Comparison of ENCODE assay signal across 23 mouse cellular contexts in the genomic region with DNA sequence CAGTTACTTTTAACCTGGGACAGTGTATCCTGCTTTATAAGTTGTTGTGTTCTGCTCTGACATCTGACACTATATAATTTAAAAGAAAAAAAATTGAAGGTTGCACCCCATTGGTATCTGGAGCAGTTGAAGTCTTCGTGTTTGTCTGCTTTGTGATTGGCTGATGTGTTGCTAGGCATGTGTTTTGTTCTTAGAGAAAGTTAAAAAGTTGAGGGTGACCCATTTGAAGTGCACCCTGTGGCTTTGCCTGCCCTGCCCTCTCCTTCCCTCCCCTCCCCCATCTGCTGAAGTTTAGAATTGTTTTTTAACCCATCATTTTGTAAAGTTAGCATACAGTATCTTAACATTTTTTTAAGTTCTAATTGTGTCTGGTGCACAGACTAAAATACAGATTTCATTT.
DNase-seq lines count a peak whose midpoint lies in the region; ATAC-seq and TF ChIP-seq lines count a peak whose summit lies in the region.
"Had no signal": no experiment of that assay in that cellular context is flagged by ENCODE, and none has a peak within 500 bp of the region (broad histone marks: within the 10 kb centered on the region; RNA-seq: fewer than 3 reads in every experiment).

No protein-coding gene starts in this region.

- H3K27ac ChIP-seq in gastrocnemius, adult 2 months, result peak overlapping the region; percentile 12; the same call in 1 of the 2 replicates
- no peak overlapping the region for H3K27ac ChIP-seq in kidney, embryonic 16.5 days (ENCODE audit: low read length)
- H3K27ac ChIP-seq in intestine, postnatal 0 days (ENCODE audit: low read depth, low read length), result no peak overlapping the region
- H3K27ac ChIP-seq: heart, embryonic 15.5 days; hindbrain, embryonic 14.5 days; intestine, embryonic 15.5 days; liver, embryonic 13.5 days; midbrain, embryonic 10.5 days; neural tube, embryonic 15.5 days had no signal

- no peak for ATAC-seq in kidney, embryonic 16.5 days (ENCODE audit: low FRiP score, low TSS enrichment)
- no peak for ATAC-seq in intestine, postnatal 0 days
- ATAC-seq: forebrain, postnatal 0 days; intestine, embryonic 15.5 days had no signal

- H3K4me2 ChIP-seq in kidney, embryonic 16.5 days (replicated peaks; ENCODE audit: low read depth, low read length), result no peak overlapping the region
- H3K4me2 ChIP-seq in intestine, postnatal 0 days (replicated peaks; ENCODE audit: low read depth), result no peak overlapping the region
- H3K4me2 ChIP-seq: heart, embryonic 15.5 days; hindbrain, embryonic 14.5 days; intestine, embryonic 15.5 days; liver, embryonic 13.5 days; neural tube, embryonic 15.5 days had no signal

- no peaks in the 10 kb centered on the region for H3K9me3 ChIP-seq in kidney, embryonic 16.5 days (ENCODE audit: low read length)
- H3K9me3 ChIP-seq in intestine, postnatal 0 days (ENCODE audit: control insufficient read depth), result no peaks in the 10 kb centered on the region
- H3K9me3 ChIP-seq: forebrain, embryonic 10.5 days; heart, embryonic 15.5 days; intestine, embryonic 15.5 days; liver, embryonic 13.5 days; midbrain, embryonic 10.5 days; neural tube, embryonic 15.5 days had no signal

- H3K36me3 ChIP-seq in kidney, embryonic 16.5 days (ENCODE audit: insufficient read depth, low read length), result no peaks in the 10 kb centered on the region
- H3K36me3 ChIP-seq in intestine, postnatal 0 days (ENCODE audit: control insufficient read depth, insufficient read depth), result no peaks in the 10 kb centered on the region
- H3K36me3 ChIP-seq: forebrain, embryonic 10.5 days; heart, embryonic 15.5 days; intestine, embryonic 15.5 days; liver, embryonic 13.5 days; midbrain, embryonic 10.5 days; neural tube, embryonic 15.5 days had no signal

- peaks cover 3% of the 10 kb centered on the region for H3K4me1 ChIP-seq in kidney, embryonic 16.5 days (ENCODE audit: insufficient read depth, low read length)
- no peaks in the 10 kb centered on the region for H3K4me1 ChIP-seq in intestine, postnatal 0 days (replicated peaks; ENCODE audit: control insufficient read depth, insufficient read depth, low read length)
- H3K4me1 ChIP-seq: intestine, embryonic 15.5 days had no signal

- no peak overlapping the region for H3K4me3 ChIP-seq in gastrocnemius, adult 2 months
- no peak overlapping the region for H3K4me3 ChIP-seq in kidney, embryonic 16.5 days (ENCODE audit: low read length)
- no peak overlapping the region for H3K4me3 ChIP-seq in intestine, postnatal 0 days (ENCODE audit: low read depth, low read length)
- H3K4me3 ChIP-seq: forebrain, embryonic 10.5 days; heart, embryonic 15.5 days; intestine, embryonic 15.5 days; liver, embryonic 13.5 days; midbrain, embryonic 10.5 days; neural tube, embryonic 15.5 days had no signal

- no peak for DNase-seq in gastrocnemius, adult 2 months
- DNase-seq in gastrocnemius, postnatal 14 days, result no peak
- DNase-seq in ES-CJ7 (ENCODE audit: low read depth, low spot score), result peak; percentile 19
- peak; percentile 83 for DNase-seq in naive thymus-derived CD4-positive, alpha-beta T cell, adult 2 months (ENCODE audit: low read depth)
- DNase-seq in thymus, postnatal 25 days, result peak; percentile 52
- no peak for DNase-seq in right cerebral cortex, adult 18-20 months
- DNase-seq: adrenal gland, postnatal 36 days; cerebellum, adult 9-10 months; forebrain, postnatal 0 days; gastrocnemius, postnatal 36 days; heart, postnatal 4 days; layer of hippocampus, adult 9-11 months; liver, embryonic 13.5 days; lung, adult 2 months had no signal

- intact Hi-C loops in gastrocnemius, adult 2 months (cut with DNase I), result no loop called here
- intact Hi-C loops in gastrocnemius, postnatal 14 days (cut with DNase I; ENCODE audit: low total_unique reads), result loop anchor here (5.0 kb wide), 1 partner anchor 48 kb away; no protein-coding TSS in a partner anchor

- no peaks in the 10 kb centered on the region for H3K27me3 ChIP-seq in kidney, embryonic 16.5 days (ENCODE audit: insufficient read depth, low read length)
- no peaks in the 10 kb centered on the region for H3K27me3 ChIP-seq in intestine, postnatal 0 days (replicated peaks; ENCODE audit: control insufficient read depth, insufficient read depth, low read length)
- H3K27me3 ChIP-seq: CH12.LX; heart, embryonic 15.5 days; intestine, embryonic 15.5 days; liver, embryonic 13.5 days; neural tube, embryonic 15.5 days had no signal

- TF ChIP-seq CTCF in gastrocnemius, adult 2 months (IDR thresholded peaks at IDR 0.05), result no peak
- no peak for TF ChIP-seq CTCF in intestine, postnatal 0 days (IDR thresholded peaks at IDR 0.05; ENCODE audit: low read depth)

- H3K9ac ChIP-seq in kidney, embryonic 16.5 days (replicated peaks; ENCODE audit: low read length), result no peak overlapping the region
- H3K9ac ChIP-seq in intestine, postnatal 0 days (ENCODE audit: low read depth, low read length), result no peak overlapping the region
- H3K9ac ChIP-seq: forebrain, postnatal 0 days; heart, embryonic 15.5 days; hindbrain, embryonic 14.5 days; intestine, embryonic 15.5 days; liver, embryonic 13.5 days; neural tube, embryonic 15.5 days had no signal

- WGBS in kidney, embryonic 16.5 days, result 28% methylated on average over 1 of the region's 1 CpGs
- 40% methylated on average over 1 of the region's 1 CpGs for WGBS in intestine, postnatal 0 days

Comparison
In these comparisons a context has a peak if more than half of its experiments do, and no peak if none do; other contexts are left out.
1. DNase-seq: peak in ES-CJ7 (single experiment), naive thymus-derived CD4-positive, alpha-beta T cell, adult 2 months (single experiment) and thymus, postnatal 25 days (single experiment); none in gastrocnemius, adult 2 months (single experiment), gastrocnemius, postnatal 14 days (single experiment) and right cerebral cortex, adult 18-20 months (single experiment).